Mouse (Mus musculus) yolk sac, embryonic 10.5 days (tissue): ENCODE measurements at regions not wholly inside any gene's neighbourhood (a gene's known extent, or its start where the extent isn't known, plus 50 kb on each side); places are given as distances from the start of the nearest gene placed in this dataset.

Source experiments
- DNase-seq: peaks from one replicate; pipeline ENCODE4 v3.0.0-alpha.2; 2017; ENCODE audit warnings: low spot score

DNA sequence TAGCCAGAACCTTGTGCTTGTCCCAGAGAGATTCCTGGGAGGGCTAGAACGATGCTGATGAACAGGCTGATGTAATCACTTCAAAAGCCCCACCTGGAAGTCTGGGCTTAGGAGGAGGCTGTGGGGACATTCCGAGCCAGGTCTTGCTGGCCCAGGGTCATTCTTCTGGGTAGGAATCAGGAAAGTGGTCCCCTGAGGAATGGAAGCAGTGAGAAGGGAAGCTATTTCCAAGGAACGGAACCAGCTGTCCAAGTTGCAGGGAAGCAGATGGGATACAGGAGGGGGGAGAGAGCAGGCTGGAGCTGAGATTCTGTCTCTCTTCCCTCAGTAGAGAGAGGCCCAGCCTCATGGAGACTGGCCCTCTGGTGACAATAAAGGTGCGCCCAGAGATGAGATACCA is 243.9 kb downstream of the Tcf7l2 start:
- no peak for DNase-seq

DNA sequence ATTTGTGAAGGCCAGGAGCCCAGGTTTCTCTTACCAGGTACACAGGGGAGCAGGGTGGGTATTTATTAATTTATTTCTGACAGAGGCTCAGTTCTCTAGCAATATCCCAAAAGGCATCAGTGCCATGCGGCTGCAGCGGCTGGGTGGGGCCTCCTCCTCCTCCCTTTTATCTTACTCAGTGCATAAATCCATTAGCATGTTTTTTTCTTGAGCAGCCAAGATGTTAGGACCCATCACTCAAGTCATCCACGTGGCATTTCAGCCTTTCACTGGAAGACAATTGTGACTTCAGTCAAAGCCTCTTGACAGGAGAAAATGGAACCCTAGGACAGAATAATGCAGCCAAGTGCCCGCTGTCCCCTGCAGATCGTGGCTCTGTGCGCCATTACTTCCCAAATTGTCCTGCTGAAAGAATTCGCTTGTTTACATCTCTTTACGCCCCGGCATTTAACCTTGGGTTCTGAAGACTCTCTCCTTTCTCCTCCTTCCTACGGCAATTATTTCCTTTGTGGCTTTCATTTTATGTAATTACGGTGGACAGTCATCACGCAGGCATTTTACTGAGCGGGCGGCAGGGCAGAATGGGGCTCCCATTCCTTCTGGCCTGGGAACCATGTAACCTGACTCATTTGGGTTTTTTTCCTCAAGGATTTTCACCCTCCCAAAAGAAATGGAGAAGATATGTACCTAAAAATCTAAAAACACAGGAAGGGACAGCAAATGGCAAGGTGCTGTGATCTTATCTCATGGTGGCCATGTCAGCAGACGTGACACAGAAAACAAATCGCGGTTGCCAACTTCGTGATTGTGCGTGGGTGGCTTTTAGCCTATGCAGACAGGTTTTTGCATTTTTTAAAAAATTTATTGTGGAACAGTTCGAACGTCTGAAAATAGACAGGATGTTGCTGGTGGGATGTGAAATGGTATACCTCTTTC is 250.4 kb downstream of the Tcf7l2 start:
- DNase-seq = no peak

GRCm38 (mm10) chr19:55992727-55993066 is 251.1 kb downstream of the Tcf7l2 start:
- DNase-seq = no peak

GRCm38 (mm10) chr19:55995721-55996120 is 254.1 kb downstream of the Tcf7l2 start:
- DNase-seq = no peak

DNA sequence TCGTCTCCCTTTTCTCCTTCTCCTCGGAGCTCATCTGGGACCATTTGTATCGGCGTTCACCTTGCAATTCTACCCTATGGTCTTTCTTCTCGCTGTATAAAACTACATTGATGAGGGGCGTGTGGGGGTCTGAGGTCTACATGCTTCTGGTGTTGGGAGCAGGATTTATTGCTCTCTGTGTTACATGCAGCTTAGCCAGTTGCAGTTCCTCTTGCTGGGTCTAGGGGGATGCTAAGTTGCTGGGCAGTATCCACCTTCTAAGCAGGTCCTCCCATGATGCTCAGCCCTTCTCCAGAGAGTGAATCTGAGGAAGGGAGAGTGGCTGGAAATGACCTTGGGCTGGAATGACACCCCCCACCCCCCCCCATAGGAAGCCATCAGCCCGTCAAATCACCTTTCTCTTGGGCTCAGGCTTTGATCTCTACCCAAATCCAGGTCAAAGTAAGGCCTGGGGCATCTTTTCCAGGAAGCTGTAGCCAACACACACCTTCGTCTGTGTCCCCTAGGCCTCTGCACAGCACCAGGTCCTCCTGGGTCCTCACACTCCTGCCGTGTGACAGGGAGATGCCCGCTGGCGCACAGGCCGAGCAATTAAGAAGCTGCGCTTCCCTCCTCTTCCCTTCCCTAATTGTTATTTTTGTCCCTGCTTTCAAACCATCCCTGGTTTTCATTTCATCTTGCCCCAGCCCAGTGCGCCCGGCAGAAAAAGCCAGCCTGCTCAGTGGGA is 257.0 kb downstream of the Tcf7l2 start:
- no peak for DNase-seq

GRCm38 (mm10) chr19:55999409-55999808 is 257.8 kb downstream of the Tcf7l2 start:
- DNase-seq = no peak

GRCm38 (mm10) chr19:56001428-56001827 is 259.8 kb downstream of the Tcf7l2 start:
- DNase-seq = no peak

GRCm38 (mm10) chr19:56005886-56006285 is 264.3 kb downstream of the Tcf7l2 start:
- peak; percentile 10 for DNase-seq

- DNase-seq = no peak
Measured at GRCm38 (mm10) chr19:56007433-56007832, 265.8 kb downstream of the Tcf7l2 start.

- DNase-seq = no peak
Measured at GRCm38 (mm10) chr19:56010766-56011165, 269.1 kb downstream of the Tcf7l2 start.

- DNase-seq = no peak
Measured at GRCm38 (mm10) chr19:56011292-56011691, 269.7 kb downstream of the Tcf7l2 start.

GRCm38 (mm10) chr19:56016548-56017346 is 270.2 kb upstream of the Habp2 start:
- DNase-seq = no peak

GRCm38 (mm10) chr19:56017524-56017923 is 269.4 kb upstream of the Habp2 start:
- DNase-seq = no peak

- no peak for DNase-seq
Measured at GRCm38 (mm10) chr19:56019143-56019542, 267.8 kb upstream of the Habp2 start.

DNA sequence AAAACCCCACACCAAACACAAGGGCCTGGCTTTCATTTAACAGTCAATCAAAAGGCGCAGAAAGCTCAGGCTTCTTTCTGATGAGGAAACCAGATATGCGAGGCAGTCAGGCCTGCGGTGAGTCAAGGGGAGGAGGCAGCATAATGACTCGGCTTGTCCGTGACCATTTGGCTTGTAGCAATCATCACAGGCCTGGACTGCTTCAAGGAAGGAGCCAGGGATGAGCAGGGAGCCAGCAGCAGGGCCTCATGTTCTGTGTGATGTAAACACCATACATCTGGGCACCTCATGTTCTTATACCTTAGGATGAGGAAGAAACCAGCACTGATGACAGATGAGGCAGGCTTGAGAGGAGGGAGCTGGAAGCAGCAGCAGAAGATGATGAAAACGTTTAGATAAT is 264.6 kb upstream of the Habp2 start:
- peak; percentile 43 for DNase-seq

DNA sequence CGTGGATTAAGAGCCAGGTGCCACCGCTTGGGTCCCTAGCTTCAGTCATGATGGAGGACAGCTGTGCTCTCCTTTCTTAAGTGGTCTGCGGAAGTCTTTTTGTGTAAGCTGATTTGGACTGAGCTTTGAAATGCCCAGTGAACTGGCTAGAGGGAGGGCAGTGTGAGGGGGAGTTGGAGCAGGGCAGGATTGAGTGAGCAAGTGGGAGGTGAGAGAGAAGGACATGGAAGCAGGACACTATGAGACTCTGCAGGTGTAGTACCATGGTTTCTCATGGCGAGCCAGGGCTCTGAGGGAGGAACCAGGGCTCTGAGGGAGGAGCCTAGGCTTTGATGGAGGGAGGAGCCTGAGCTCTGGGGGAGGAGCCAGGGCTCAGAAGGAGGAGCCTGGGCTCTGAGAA is 262.3 kb upstream of the Habp2 start:
- DNase-seq = no peak

DNA sequence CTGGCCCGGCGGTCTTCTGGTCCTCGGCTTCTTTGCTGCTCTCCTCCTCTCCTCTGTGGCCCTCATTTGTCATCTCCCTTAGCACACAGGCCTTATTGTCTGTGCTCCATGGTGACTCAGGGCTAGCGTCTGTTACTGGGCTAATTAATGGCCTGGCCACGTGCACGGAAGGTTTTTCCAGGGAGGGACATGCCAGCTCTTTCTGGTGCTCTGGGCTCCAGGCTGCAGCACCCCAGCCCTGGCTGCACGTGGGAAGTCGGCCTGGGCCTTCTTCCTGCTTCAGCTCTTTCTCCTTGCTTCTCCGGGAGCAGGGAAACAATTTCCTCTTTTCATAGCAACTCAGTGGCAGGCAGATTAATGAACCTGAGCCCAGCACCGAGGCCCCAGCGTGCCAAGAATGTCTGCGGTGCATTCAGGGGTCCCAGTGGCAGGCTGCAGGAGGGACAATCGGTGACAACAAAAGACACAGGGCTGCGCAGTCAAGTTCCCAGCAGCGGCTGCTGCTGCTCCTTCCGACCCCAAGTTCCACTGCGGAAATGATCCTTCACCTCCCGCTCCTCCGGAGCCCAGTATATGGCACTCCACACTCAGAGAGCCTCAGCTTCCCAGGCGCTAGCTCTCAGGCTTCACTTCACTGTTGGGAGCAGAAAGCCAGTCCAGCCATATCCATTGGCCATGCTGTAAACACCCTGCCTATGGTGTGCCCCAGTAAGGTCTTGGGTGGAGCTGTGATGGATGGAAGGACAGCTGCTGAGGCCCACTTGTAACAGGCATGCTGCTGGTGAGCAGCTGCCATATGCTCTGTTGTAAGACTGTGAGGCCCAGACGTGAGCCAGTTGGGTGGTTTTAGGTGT is 257.3 kb upstream of the Habp2 start:
- DNase-seq = peak; percentile 20

- no peak for DNase-seq
Measured at GRCm38 (mm10) chr19:56030401-56030925, 256.5 kb upstream of the Habp2 start.

DNA sequence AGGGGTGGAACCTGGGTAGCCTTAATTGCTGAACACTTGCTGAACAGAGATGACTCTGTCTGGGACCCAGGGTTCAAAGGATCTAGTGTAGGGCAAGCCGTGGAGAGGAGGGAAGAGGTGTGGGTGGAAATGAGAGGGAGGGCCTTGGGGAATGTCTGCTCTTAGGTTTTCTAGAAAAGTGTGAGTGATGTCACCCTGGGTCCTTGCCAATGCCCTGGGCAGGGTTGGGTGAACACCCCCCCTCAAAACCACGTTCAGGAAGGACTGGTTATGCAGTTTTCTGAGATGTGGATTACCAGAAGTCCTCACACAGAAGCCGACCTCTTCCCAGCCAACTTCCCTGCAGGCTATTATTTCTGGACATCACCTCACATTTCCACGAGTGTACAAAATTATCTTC is 252.4 kb upstream of the Habp2 start:
- no peak for DNase-seq

GRCm38 (mm10) chr19:56037584-56037983 is 249.4 kb upstream of the Habp2 start:
- DNase-seq = no peak
